Mouse (Mus musculus): ENCODE measurements around the gene Ogdh.

DNA sequence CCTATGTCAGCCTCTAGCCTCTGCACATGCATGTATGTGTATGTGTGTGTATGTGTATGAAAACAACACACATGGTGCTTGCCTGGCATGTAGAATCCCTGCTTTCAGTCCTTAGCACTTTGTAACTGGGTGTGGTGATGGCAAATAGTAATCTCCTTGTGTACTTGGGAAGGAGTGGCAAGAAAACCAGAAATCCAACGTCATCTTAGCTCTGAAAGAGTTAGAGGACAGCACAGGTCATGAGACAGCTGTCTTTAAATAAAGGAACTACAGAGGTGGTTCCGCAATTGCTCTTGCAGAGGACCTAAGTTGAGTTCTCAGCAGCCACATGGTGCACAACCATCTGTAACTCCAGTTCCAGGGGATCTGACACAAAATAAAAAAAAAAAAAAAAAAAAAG, 8.0 kb downstream of the Ogdh start:
- TF ChIP-seq CTCF (IDR thresholded peaks at IDR 0.05; ENCODE audit: extremely low read depth, insufficient read depth, low read length), result no peak
- TF ChIP-seq POLR2A (IDR thresholded peaks at IDR 0.05; ENCODE audit: extremely low read depth, insufficient read depth, low read length), result no peak
